Mouse (Mus musculus) heart, postnatal 36 days (tissue): ENCODE results near the gene Prr15l. TPM values are rescaled to one million over a fixed set of nuclear protein-coding genes. Genes with fewer than 3 reads are reported as not detected.

ENCODE experiments used
- DNase-seq, 2 experiments: peaks; one replicate each; pipeline ENCODE4 v3.0.0; 2021 to 2022
- intact Hi-C: fragments of 180-260 bp; cut with DNase I; formaldehyde crosslinking; loops from one replicate; pipeline ENCODE4 v1.15.1; 2025
- total RNA-seq, 2 experiments: library from RNA; stranded (reverse); gene quantifications; 2 replicates each; pipeline ENCODE4 v1.2.3; 2021

Gene Prr15l
- total RNA-seq, 2 experiments from 2014 or later = 0.73 to 1.8 TPM

DNA sequence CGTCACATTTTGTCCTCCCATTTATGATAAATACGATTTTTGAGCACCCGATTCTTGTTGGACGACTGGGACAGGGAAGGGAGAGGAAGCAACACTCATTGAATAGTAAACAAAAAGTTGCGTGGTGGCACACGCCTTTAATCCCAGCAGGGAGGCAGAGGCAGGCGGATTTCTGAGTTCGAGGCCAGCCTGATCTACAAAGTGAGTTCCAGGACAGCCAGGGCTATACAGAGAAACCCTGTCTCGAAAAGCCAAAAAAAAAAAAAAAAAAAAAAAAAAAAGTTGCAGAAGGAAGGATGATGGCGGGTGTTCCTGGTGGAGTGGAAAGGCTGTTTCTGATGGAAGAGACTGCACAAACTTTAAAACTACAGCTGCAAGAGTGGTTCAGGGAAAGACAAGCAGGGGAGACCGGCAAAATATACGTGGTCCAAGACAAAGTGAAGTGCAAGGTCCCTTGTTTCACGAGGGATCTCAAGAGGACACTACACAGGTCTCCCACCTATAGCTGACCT lies 11.0 kb upstream of the Prr15l start:
- intact Hi-C loops = loop anchor here (1.0 to 5.0 kb wide), 4 partner anchors 21 to 110 kb away; partner anchors contain the start of gene Sp2
- no peak for DNase-seq

DNA sequence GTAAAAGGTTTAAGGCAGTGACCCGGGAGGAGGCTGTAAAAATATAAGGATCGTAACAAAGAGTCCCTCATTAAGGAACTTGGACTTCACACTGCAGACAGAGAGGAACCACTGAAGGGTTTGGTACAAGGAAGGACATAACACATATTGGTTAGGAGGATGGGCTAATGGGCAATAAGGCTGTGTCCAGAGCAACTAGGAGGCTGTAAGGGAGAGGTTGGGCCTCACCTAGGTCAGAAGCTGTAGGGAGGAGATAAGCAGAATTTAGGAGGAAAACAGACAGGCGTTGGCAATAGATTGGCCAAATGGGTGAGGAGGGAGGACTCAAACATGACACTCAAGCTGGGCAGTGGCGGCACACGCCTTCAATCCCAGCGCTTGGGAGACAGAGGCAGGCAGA lies 10.5 kb upstream of the Prr15l start:
- intact Hi-C loops = loop anchor here (1.0 to 5.0 kb wide), 3 partner anchors 21 to 109 kb away; partner anchors contain the start of gene Sp2
- DNase-seq = no peak

DNA sequence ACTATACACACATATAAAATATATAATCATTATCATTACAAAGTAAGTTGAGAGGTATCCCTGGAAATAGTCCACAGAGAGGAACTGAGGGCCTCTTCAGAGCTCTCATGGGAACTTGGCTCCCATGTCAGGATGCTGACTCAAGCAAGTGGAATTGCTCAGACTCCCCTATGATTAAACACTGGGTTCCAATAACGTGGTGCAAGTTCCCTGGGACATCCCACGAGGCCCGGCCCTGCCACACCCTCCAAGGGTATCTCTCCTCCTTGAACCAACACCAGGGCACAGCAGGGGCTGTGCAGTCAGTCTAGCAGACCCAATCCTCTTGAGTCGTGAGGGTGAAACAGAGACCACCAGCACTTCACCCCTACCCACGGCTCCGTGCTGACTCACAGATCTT lies 8.9 kb upstream of the Prr15l start:
- DNase-seq = no peak
- intact Hi-C loops = loop anchor here (5.0 kb wide), 1 partner anchor 63 kb away; the partner anchor contains the start of gene Sp2

DNA sequence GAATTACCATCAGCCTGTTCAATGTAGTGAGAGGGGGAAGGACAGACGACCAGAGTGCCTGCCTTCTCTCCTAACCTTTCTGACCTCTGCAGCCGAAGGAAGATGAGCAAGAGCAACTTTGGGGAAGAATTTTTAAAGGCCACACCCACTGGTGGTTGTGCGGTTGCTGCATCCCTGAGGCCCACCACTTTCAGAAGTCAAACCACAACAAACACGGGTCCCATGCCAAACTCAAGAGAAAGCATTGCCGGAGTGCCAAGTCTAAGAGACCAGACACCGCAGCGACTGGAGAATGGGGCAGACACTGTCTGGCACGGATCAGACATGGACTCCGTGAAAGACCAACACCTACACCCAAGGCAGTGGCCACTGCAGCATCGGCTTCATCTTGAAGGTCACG lies 3.0 kb upstream of the Prr15l start:
- no peak for DNase-seq
- intact Hi-C loops = no loop called here

DNA sequence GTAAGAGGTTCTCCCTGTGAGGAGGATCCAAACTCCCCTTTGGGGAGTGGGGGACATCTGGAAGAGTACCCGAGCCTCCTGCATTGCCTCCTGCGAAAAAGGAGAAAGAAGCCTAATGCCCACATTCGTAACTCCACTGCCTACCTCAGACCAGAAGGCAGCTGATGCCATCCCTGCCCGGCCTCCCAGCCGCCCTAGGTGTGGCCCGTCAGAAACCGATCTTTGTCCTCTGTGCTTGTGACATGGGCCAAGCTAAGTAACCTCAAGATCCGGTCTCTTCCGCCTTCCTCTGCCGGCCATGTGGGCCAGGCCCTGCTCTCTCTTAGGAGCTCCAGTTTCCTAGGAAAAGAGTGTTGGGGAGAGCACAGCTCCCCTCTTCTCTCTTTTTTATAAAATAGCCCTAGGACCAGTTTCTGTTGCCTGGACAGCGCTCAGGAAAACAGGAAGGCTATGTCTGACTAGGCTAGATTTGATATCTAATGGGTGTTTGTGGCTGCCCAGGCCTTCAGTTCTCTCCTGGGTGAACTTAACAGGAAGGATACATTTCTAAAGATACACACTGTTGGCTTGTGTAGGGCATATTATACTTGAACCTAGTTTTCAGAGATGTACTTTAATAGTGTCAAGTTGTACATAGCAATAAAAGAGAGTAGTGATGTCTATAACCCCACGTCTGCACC lies 2.3 kb upstream of the Prr15l start:
- intact Hi-C loops = no loop called here
- DNase-seq = no peak

DNA sequence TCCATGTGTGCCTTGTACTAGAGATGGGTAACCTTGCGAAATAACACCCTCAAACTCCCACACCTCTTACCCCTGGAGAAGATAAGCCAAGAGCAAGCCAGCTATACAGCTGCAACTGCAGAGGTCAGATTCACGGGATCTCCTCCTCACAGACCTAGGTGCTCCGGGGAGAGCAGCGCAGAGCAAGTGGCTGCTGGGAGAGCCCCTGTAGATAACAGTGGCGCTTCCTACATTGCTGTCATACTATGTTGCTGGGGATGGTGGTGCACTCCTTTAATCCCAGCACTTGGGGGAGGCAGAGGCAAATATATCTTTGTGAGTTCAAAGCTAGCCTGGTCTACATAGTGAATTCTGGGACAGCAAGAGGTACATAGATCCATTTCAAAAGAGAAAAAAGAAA lies 1.3 kb upstream of the Prr15l start:
- intact Hi-C loops = no loop called here
- no peak for DNase-seq

DNA sequence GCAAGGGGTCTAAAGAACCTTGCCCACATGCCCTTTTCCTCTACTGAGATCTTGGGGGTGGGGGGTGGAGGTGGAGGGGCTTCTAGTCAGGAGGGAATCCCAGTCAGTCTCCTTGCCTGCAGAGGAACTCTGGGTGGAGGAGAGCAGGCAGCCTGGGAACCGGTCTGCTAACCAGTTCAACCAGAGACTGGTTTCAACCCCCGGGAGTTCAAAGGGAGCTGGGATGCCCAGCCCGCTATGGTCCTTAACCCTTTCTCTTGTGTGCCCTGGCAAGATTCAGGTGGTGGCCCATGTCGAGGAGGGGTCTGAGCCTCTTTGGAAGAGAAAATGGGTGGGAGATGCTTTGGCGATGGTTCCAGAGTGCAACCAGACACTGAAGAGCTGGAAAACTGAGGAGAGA lies 787 bp downstream of the Prr15l start:
- DNase-seq = no peak
- intact Hi-C loops = no loop called here

DNA sequence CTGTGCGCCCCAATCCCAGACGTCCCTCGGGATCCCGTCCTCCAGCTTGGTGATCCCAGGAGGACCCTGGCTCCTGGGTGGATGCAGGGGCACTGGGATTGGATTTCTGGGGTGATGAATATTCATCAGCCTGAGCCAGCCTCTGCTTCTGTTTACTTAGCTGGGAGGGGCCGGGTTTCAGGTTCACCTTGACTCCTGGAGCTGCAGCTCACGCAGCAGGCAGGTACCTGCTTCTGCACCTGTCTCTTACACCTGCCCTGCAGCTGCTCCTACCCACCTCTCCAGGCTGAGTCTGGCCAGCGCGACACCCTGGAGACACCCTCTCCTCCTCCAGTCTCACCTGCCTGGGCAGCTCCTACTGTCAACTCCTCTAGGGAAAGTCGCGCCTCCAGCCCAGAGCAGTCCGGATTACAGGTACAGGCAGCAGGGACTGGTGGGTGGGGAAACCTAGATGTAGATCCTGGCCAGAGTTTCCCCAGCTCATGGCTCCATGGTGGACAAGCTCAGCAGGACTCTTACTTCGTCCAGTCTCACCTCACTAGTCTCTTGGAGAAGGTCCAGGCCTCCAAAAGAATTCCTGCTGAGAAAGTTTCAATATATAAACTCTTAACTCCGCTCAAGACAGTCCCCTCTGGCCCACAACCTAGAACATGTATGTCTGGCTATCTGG lies 1.3 kb downstream of the Prr15l start:
- intact Hi-C loops = no loop called here
- no peak for DNase-seq

DNA sequence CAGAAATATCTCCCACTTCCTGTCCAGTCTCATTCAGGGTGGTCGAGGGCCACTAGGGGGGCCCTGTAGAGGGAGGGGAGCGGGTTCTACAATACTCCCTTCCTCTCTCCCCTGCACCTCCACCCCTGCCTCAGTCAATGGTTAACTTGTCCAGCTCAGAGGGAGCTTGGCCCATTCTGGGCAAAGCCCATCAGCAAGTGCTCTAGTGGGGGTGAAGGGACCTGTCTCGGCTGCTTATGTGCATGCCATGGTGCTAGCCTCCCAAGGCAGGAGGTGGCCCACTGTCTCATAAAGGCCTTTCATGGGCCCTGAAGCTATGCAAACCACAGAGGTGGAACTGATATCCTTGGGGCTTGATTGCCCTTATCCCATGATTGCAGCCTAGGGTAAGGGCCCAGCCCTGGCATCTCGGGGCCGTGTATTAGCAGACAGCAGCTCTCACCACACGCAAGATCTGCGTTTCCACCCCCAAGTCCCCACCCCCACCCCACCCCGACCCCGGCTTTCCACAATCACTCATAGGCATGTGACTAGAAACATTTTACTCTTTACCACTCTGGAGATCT lies 1.9 kb downstream of the Prr15l start:
- intact Hi-C loops = no loop called here
- DNase-seq = no peak

DNA sequence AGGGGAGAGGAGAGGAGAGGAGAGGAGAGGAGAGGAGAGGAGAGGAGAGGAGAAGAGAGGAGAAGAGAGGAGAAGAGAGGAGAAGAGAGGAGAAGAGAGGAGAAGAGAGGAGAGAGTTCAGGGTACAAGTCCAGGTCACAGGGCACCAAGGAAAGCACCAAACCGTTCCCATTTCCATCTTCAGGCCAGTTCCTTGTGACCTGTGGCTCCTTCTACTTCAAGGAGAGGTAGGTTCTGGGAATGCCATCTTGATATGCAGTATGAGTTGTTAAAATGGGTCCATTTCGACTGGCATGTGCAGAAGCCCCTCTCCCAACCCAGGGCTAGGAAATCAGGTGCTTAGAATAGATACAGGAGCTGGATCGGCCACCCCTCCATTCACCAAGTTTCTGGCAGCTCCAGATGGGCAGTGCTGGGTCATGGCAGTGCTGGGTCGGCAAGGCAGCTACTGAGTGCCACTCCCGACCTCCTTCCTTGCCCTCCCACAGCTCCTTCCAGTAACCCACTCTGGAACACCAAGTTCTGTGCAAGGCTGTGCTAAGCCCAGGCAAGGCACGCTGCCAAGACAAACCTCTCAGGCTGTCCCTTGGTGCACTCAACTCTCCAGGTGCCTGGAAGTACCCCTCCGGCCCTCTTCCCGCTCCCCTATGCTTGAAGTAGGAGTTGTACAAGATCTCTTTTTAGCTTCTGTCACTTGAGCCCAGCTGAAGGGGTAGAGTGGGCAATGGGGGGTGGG lies 3.6 kb downstream of the Prr15l start:
- no peak for DNase-seq
- intact Hi-C loops = no loop called here

DNA sequence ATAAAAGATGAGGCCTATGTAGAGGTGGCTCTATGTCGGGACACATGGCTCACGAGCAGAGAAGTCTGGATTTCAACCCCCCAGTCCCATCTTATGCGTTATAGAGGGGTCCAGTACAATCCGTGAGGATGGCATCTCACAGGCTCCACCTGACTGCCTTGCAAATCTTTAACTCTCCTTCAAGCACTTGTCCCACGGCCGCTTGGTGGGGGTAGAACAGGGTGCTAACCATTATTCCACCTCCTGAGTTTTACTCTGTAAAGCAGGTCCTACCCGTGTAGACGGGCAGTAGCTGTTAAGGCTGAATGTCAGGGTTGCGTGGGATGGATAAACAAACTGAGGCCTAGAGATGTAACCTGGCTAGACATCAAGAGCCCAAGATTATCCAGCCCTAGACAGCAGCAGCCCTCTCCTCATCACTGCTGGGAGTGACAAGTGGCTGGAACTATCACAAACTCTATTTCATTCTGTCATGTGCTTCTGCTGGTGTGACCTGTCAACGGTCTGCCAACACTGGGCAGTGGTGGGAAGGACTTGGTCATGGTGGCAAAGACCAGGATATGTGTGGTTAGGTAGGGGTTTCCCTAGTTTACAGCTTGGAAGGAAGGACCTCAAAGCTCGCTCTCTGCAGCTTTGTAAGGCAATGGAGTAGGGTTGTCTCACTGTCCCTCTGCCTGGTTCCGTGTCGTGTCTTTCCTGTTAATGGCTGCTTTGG lies 5.8 kb downstream of the Prr15l start:
- no peak for DNase-seq
- intact Hi-C loops = no loop called here

DNA sequence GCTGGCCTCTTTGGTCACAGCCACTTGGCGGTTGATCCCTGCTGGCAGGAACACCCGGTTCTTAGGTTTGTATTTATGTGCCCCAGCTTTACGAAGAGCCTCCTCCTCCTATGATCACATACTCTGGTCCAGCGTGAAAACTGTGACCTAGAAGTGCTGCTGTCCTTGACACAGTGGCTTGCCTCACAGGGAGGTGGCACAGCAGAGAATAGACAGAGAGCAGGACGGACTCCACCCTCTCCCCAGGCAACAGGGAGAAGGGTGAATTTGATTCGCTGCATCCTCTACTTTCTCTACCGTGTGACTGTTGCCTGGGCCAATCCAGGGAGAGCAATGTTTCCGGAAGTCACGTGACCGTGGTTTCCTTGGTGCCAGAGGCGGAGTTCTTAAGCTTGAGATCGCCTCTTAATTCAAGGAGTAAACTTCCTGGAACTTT lies 7.0 kb downstream of the Prr15l start:
- DNase-seq = peak in 1 of 2 experiments; percentile 29
- intact Hi-C loops = no loop called here

DNA sequence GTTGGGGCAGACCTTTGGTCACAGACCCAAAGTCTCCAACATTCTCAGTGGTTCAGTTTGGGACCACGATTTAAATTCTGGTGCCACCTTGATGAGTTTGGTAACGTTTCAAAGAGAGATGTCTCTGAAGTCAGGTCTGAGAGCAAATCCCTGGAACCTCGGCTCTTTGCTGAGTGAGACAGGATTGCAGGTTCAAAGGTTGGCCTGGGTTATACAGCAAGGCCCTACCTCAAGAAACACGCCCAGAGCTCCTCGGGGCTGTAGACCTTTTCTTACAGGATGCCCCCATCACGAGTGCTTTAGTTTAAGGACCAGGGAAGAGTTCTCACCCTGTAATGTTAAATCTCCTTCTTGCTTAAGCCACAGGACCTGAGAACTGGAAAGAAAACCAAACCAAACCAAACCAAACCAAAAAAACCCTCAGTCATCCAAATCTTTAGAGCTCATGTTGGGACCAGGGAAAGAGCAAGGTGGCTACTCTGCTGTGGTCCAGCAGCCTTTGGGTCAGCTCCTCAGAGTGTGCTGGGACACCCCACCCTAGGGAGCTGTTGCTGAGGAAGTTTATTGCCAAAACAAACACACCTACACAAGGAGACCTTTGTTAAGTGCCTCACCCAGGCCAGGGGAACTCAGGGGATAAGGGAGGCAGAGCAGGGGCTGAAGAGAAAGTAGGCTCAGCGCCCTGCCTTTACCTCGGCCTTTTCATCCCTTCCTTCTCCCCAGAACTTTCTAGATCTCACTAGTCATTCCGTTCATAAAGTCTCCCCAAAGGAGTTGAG lies 8.2 kb downstream of the Prr15l start:
- intact Hi-C loops = no loop called here
- DNase-seq = no peak

DNA sequence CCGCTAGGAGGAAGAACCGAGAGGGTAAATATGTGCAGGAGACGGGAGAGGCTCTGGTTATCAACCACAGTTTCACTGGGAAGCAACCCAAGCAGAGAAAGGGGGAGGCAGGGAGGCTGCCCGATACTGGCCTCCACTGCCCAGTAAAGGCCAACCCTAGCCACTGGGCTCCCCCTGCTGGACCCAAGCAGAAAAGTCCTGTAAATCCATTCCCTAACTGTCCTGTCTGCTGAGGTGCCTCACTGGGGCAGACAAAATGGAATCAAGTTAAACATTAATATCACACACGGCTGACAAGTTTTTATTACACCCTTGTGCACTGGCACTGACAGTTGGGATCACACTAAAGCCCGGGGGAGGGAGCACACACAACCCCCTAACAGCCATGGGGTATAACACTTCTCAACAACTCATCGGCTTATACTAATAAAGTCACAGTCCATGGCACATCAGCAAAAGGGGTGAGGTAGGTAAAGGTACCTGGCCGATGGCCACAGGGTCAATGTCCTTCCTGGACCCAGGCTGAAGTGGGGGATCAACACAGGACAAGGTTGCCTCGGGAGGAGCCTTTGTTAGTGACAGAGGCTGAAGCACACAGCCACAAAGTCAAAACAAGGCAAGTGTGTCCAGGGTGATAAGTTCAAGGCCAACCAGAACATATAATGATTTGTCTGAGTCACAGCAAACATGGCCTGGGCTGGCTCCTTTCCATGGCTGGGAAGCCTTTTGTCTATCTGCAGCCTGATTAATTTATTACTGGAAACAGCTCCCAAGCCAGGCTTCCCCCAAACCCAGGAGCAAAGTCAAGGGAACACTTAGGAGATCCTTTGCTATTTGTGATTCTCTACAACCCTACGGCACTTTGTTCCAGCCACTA lies 9.9 kb downstream of the Prr15l start:
- intact Hi-C loops = loop anchor here (1.0 kb wide), 1 partner anchor 20 kb away; no protein-coding TSS in a partner anchor
- peak; percentile 54 to 68 for DNase-seq

DNA sequence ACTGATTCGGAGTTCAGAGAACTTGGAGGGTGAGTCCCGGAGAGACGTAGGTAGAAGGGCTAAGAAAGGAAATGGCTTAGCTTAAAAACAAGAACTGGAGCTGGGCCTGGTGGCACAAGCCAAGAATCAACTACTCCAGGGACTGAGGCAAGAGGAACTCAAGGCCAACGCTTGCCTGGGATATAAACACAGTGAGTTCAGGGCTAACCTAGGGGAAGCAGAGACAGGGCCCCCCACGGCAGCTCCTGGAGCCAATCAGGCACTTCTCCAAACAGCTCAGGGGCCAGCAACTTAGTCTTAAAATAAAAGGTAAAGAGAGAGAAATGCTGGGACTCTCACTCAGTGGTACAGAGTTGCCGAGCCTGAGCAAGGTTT lies 10.5 kb downstream of the Prr15l start:
- intact Hi-C loops = loop anchor here (1.0 kb wide), 1 partner anchor 21 kb away; no protein-coding TSS in a partner anchor
- no peak for DNase-seq

DNA sequence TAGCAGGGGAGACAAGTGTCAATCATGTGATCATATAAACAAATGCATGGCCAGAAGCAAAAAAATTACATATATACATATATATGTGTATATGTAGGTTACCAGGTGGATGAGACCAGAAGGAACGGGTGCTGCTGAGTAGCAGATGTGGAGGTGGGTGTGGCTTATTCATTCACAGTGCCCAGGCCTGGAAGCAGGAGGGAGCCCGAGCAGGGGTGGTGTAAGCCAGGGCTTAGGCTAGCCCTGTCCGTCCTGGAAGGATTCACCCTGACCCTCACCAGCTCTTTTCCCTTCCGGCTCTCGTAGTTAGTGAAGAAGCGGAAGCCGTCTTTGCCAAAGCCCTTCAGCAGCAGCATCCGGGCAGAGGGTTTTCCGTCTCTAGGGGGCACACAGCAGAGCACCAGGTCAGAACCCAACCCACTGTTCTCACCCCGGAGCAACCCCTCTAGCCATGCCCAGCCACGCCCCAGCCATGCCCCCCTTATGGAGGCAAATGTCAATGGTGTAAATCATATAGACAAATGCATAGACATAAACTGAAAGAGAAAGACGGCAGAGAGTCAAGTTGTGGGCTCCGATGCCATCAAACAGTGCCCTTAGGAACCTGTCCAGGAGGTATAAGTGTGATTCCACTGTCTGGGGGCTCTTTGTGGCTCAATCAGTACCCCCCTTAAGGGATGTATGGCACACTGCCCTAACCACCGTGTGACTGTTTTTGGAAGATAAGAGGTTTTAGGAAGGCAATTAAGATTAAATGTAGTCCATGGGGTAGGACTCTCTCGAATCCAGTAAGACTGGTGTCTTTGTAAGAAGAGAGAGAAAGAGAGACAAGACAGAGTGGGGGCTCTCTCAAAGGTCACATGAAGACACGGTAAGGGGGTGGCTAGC lies 12.9 kb downstream of the Prr15l start:
- no peak for DNase-seq

DNA sequence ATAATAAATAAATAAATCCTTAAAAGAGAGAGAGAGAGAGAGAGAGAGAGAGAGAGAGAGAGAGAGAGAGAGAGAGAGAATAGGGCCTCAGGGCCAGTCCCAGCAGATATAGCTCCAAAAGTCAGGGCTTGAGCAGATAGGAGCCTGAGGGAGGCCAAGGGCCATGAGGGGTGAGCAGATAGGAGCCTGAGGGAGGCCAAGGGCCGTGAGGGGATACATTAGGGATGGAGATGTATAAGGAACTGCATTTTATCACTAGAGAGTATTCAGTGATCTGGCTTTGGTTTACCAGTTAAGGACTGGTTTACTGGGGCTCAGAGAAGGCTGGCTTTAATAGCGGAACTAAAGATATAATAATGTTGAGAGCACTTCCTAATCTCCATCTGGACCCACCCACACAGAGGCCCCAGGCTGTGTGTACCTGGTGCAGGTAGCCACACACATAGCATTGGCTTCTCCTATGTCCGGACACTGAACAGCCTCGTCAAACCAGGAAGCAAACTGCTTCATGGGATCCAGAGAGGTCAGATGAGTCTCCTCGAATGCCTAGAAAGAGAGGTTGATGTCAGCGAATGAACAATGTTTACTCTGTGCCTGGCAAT lies 14.2 kb downstream of the Prr15l start:
- intact Hi-C loops = no loop called here
- DNase-seq = no peak

More for the DNA sequence above, 12.9 kb downstream of the Prr15l start:
- intact Hi-C loops = no loop called here
